Mouse (Mus musculus): Measurements from ENCODE around the gene Agbl2.

DNA sequence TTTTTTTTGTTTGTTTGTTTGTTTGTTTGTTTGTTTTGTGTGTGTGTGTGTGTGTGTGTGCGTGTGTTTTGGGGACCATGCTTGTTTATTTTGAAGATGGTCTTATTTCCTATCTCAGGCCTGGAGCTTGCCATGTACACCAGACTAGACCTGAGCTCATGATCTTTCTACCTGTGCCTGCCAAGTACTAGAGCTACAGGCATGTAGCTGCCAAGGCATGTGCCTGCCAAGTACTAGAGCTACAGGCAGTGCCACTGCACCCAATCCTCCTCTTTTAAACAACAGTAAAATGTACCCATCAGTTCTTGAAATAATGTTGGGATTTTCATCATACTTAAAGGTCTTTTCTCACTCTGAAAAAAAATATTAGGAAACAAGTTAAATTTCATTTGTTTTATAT is 91.5 kb downstream of the Agbl2 start:
- TF ChIP-seq CTCF (IDR thresholded peaks at IDR 0.05; ENCODE audit: extremely low read depth, insufficient read depth, low read length) (no peak), POLR2A (IDR thresholded peaks at IDR 0.05; ENCODE audit: extremely low read depth, insufficient read depth, low read length) (no peak)

Data from cortical plate, adult 2 months (tissue).